Mouse (Mus musculus): ENCODE measurements around the gene Rps18. TPM values are rescaled to one million over a fixed set of nuclear protein-coding genes. Genes with fewer than 3 reads are reported as not detected.
"Not testable (repeated sequence)": the region's sequence is repeated elsewhere in the genome, so short reads cannot be mapped to it uniquely, and the experiment has no call there.

Gene Rps18
- polyA plus RNA-seq, 1 experiment from 2014 or later: 1,569 TPM

GRCm38 (mm10) chr17:33965082-33965845 lies 9.5 kb upstream of the Rps18 start:
- H3K4me1 ChIP-seq: no peaks in the 10 kb centered on the region
- H3K4me3 ChIP-seq: no peak overlapping the region
- H3K27ac ChIP-seq (replicated peaks): no peak overlapping the region
- no peaks in the 10 kb centered on the region for H3K27me3 ChIP-seq (replicated peaks; ENCODE audit: low read depth, poor library complexity, severe bottlenecking)
- WGBS: 91% methylated on average over 17 of the region's 17 CpGs
- 0 out of 2 replicates have a peak, but pooled peaks cover 2% of the 10 kb centered on the region for H3K9me3 ChIP-seq
- H3K36me3 ChIP-seq (replicated peaks): peaks cover 62% of the 10 kb centered on the region
- no peak for DNase-seq (ENCODE audit: low spot score)

DNA sequence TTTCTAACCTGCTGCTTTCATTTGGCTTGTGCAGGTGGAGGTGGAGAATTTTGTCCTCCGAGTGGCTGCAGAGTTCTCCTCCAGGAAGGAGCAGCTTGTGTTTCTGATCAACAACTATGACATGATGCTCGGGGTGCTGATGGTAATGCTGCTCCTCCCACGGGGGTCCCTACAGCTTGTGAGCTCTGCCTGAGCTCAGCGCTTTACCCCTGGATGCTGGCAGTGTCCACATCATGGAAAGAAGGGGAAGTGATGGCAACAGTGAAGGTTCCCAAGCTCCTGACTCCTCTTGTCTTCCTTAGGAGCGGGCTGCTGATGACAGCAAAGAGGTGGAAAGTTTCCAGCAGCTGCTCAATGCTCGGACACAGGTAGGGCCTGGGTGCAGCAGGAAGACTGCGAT lies 7.1 kb upstream of the Rps18 start:
- Histone ChIP-seq H3K9me3 (no peaks in the 10 kb centered on the region), H3K4me3 (0 out of 2 replicates have a peak overlapping the region, but pooled peaks have one; percentile 18), H3K4me1 (no peaks in the 10 kb centered on the region), H3K27ac (replicated peaks) (no peak overlapping the region), H3K27me3 (replicated peaks; ENCODE audit: low read depth, poor library complexity, severe bottlenecking) (no peaks in the 10 kb centered on the region), H3K36me3 (replicated peaks) (peaks cover 86% of the 10 kb centered on the region)
- WGBS: 92% methylated on average over 7 of the region's 7 CpGs
- no peak for DNase-seq (ENCODE audit: low spot score)

- Histone ChIP-seq H3K4me1 (peaks cover 7% of the 10 kb centered on the region), H3K9me3 (no peaks in the 10 kb centered on the region), H3K36me3 (replicated peaks) (peaks cover 68% of the 10 kb centered on the region), H3K4me3 (peak overlapping the region; percentile 8; the same call in 1 of the 2 replicates), H3K27me3 (replicated peaks; ENCODE audit: low read depth, poor library complexity, severe bottlenecking) (no peaks in the 10 kb centered on the region), H3K27ac (replicated peaks) (no peak overlapping the region)
- DNase-seq (ENCODE audit: low spot score): no peak
- 92% methylated on average over 15 of the region's 15 CpGs for WGBS
Observed at GRCm38 (mm10) chr17:33959948-33960347, 4.1 kb upstream of the Rps18 start.

- peaks cover 71% of the 10 kb centered on the region for H3K36me3 ChIP-seq (replicated peaks)
- WGBS: 96% methylated on average over 13 of the region's 13 CpGs
- DNase-seq (ENCODE audit: low spot score): no peak
- H3K27ac ChIP-seq (replicated peaks): no peak overlapping the region
- no peaks in the 10 kb centered on the region for H3K9me3 ChIP-seq
- no peaks in the 10 kb centered on the region for H3K27me3 ChIP-seq (replicated peaks; ENCODE audit: low read depth, poor library complexity, severe bottlenecking)
- H3K4me1 ChIP-seq: peaks cover 13% of the 10 kb centered on the region
- H3K4me3 ChIP-seq: no peak overlapping the region
Observed at GRCm38 (mm10) chr17:33959135-33959534, 3.3 kb upstream of the Rps18 start.

GRCm38 (mm10) chr17:33958451-33958850 lies 2.6 kb upstream of the Rps18 start:
- Histone ChIP-seq H3K4me1 (peaks cover 20% of the 10 kb centered on the region), H3K9me3 (no peaks in the 10 kb centered on the region), H3K27ac (replicated peaks) (no peak overlapping the region), H3K27me3 (replicated peaks; ENCODE audit: low read depth, poor library complexity, severe bottlenecking) (no peaks in the 10 kb centered on the region), H3K36me3 (replicated peaks) (peaks cover 71% of the 10 kb centered on the region), H3K4me3 (no peak overlapping the region)
- whole genome bisulfite sequencing: 92% methylated on average over 11 of the region's 11 CpGs
- DNase-seq (ENCODE audit: low spot score): no peak

GRCm38 (mm10) chr17:33957493-33957892 lies 1.7 kb upstream of the Rps18 start:
- H3K4me1 ChIP-seq: peaks cover 29% of the 10 kb centered on the region
- H3K27ac ChIP-seq (replicated peaks): no peak overlapping the region
- no peaks in the 10 kb centered on the region for H3K9me3 ChIP-seq
- DNase-seq (ENCODE audit: low spot score): no peak
- no peak overlapping the region; the same call in 1 of the 2 replicates for H3K4me3 ChIP-seq
- H3K27me3 ChIP-seq (replicated peaks; ENCODE audit: low read depth, poor library complexity, severe bottlenecking): no peaks in the 10 kb centered on the region
- peaks cover 71% of the 10 kb centered on the region for H3K36me3 ChIP-seq (replicated peaks)
- 82% methylated on average over 6 of the region's 6 CpGs for WGBS

DNA sequence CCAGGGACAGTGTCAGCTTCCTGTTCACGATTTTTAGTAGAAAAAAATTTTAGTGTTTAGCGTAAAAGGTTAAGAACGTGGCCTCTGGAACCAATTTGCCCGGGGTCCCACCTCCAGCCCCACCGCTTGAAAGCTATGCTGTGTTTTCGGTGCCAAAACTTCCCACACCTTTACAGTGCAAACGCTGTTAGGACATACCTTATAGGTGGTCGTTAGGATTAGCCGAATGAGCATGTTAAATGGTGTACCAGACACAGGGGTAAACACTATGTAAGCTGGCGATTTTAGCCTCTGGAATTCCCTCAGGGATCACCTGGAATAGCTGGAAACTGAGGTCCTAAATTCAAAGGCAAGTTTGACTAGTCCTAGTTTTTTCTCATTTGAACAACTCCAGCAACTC lies 535 bp upstream of the Rps18 start:
- Histone ChIP-seq H3K4me1 (peaks cover 41% of the 10 kb centered on the region), H3K36me3 (replicated peaks) (peaks cover 70% of the 10 kb centered on the region), H3K27ac (replicated peaks) (peak overlapping the region; percentile 95), H3K9me3 (no peaks in the 10 kb centered on the region), H3K4me3 (peak overlapping the region; percentile 85), H3K27me3 (replicated peaks; ENCODE audit: low read depth, poor library complexity, severe bottlenecking) (no peaks in the 10 kb centered on the region)
- WGBS: 7% methylated on average over 10 of the region's 10 CpGs
- DNase-seq (ENCODE audit: low spot score): no peak

DNA sequence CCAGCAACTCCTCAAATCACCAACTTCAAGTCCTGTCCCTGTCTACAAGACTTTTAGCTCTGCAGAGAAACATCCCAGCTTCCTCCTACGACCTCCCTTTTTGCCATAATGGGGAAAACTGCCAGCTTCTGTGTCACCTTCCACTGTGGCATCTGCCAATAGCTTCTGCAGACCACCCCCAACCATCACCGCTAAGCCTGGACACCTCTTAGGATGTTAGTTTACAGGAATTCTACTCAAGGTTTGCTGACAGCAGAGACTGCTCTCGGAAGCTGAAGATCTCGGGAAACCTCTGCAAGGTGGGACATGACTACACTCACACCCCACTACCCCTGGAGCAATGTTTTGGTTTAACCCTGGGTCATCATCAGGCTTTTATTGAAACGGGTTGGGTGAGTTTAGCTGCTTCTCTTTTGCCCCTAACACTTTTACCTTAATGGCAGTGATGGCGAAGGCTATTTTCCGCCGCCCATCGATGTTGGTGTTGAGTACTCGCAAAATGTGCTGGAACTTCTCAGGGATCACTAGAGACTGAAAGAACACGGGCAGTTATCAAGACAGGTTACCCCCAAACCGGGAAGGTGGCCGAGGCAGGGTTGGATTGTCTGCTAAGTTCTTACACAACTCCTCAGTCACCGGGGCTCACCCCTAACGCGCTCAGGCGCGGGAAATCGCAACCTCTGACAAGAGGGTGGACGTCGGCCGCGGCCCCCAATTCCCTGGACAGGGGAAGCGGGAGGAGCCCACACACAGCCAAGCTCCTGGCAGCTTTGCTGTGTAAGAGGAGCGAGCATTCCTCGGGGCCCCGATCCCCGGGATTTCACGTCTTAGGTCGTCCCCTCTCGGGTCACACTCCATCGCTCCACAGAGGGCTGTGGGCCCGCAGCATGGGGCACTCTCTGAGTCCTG lies 901 bp downstream of the Rps18 start:
- Histone ChIP-seq H3K36me3 (replicated peaks) (peaks cover 65% of the 10 kb centered on the region), H3K27ac (replicated peaks) (peak overlapping the region; percentile 95), H3K27me3 (replicated peaks; ENCODE audit: low read depth, poor library complexity, severe bottlenecking) (no peaks in the 10 kb centered on the region), H3K9me3 (no peaks in the 10 kb centered on the region), H3K4me1 (peaks cover 55% of the 10 kb centered on the region), H3K4me3 (peak overlapping the region; percentile 85)
- WGBS: under 1% methylated on average over 33 of the region's 33 CpGs
- peak; percentile 12 for DNase-seq (ENCODE audit: low spot score)

DNA sequence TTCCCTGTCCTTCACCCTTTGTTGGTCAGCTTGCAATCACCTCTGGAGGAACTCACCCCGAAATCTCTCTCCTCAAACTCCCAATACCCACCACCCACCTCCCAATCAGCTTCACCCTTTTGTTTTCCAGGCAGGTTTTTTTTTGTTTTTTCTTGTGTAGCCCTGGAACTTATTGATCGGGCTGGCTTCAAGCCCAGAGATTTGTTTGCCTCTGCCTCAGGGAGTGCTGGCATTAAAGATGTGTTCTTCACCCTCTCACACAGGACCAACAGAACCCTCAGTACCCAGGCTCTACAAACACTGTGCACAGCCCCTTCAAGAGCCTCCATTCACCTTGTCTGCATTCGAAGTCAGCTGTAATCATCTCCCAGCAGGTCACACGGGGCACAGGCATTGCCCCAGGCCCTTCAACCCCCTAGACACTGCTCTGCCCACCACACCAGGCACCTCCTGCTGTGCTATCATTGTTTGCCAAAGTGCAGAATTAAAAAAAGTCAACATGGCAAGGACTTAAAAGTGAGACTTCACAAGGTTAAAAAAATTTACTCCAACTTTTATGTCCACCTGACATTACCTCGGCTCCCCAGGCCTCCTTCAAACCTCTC lies 1.7 kb downstream of the Rps18 start:
- peaks cover 65% of the 10 kb centered on the region for H3K36me3 ChIP-seq (replicated peaks)
- peak overlapping the region; percentile 85 for H3K4me3 ChIP-seq
- no peaks in the 10 kb centered on the region for H3K27me3 ChIP-seq (replicated peaks; ENCODE audit: low read depth, poor library complexity, severe bottlenecking)
- peaks cover 58% of the 10 kb centered on the region for H3K4me1 ChIP-seq
- DNase-seq (ENCODE audit: low spot score): no peak
- H3K9me3 ChIP-seq: no peaks in the 10 kb centered on the region
- 36% methylated on average over 5 of the region's 5 CpGs for WGBS
- peak overlapping the region; percentile 95 for H3K27ac ChIP-seq (replicated peaks)

DNA sequence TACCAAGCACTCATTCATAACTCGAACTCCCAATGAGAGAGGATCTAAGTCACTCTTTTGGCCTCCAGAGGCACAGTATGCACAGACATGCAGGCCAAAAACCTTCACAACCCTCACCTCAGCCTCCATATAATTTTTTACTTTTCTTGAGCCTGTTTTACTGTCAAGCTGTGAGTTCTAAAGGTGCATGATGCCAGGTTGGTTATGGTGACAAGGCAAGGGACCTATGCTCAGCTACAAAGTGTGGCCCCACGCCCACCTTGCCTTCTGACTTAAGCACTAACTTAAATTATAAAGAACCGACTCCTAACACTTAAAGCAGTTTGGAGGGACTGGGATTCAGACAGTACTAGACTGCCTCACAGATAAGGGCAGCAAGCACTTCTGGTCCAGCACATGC lies 2.5 kb downstream of the Rps18 start:
- H3K9me3 ChIP-seq: no peaks in the 10 kb centered on the region
- peaks cover 65% of the 10 kb centered on the region for H3K36me3 ChIP-seq (replicated peaks)
- H3K4me3 ChIP-seq: peak overlapping the region; percentile 85
- 86% methylated on average over 3 of the region's 3 CpGs for WGBS
- no peak for DNase-seq (ENCODE audit: low spot score)
- no peaks in the 10 kb centered on the region for H3K27me3 ChIP-seq (replicated peaks; ENCODE audit: low read depth, poor library complexity, severe bottlenecking)
- H3K4me1 ChIP-seq: peaks cover 58% of the 10 kb centered on the region
- no peak overlapping the region; the same call in 1 of the 2 replicates for H3K27ac ChIP-seq (replicated peaks)

- Histone ChIP-seq H3K27ac (replicated peaks) (no peak overlapping the region), H3K27me3 (replicated peaks; ENCODE audit: low read depth, poor library complexity, severe bottlenecking) (no peaks in the 10 kb centered on the region), H3K36me3 (replicated peaks) (peaks cover 65% of the 10 kb centered on the region), H3K9me3 (no peaks in the 10 kb centered on the region), H3K4me3 (peak overlapping the region; percentile 85), H3K4me1 (peaks cover 58% of the 10 kb centered on the region)
- no peak for DNase-seq (ENCODE audit: low spot score)
- 88% methylated on average over 4 of the region's 4 CpGs for WGBS
Observed at GRCm38 (mm10) chr17:33952879-33953278, 2.9 kb downstream of the Rps18 start.

- not testable (repeated sequence) for H3K9me3 ChIP-seq; H3K27me3 ChIP-seq (replicated peaks; ENCODE audit: low read depth, poor library complexity, severe bottlenecking); H3K27ac ChIP-seq (replicated peaks); DNase-seq (ENCODE audit: low spot score)
- Histone ChIP-seq H3K4me1 (peaks cover 58% of the 10 kb centered on the region), H3K4me3 (peak overlapping the region; percentile 85), H3K36me3 (replicated peaks) (peaks cover 71% of the 10 kb centered on the region)
- 82% methylated on average over 13 of the region's 13 CpGs for WGBS
Observed at GRCm38 (mm10) chr17:33952015-33952414, 3.8 kb downstream of the Rps18 start.
